Mouse (Mus musculus) stomach, embryonic 16.5 days (tissue): ENCODE results near the gene Magi2. TPM values are rescaled to one million over a fixed set of nuclear protein-coding genes. Genes with fewer than 3 reads are reported as not detected.

Experiments used
- ATAC-seq: fragments of 200-750 bp; cut with Nextera tagmentation; 2 replicates; pipeline ENCODE4 v1.8.0; 2017; ENCODE audit warnings: moderate number of reproducible peaks, moderate TSS enrichment; ENCODE audit not compliant: insufficient read depth, low FRiP score
- H3K27ac ChIP-seq: fragments of 300-500 bp; sonication (generic); 2 replicates; pipeline ENCODE4 v1.5.1; 2014; ENCODE audit warnings: low read length
- H3K27me3 ChIP-seq: fragments of 300-500 bp; sonication (generic); 2 replicates; pipeline ENCODE4 v1.6.1; 2014; ENCODE audit warnings: low read length, control low read depth, mixed read lengths; ENCODE audit not compliant: control insufficient read depth, insufficient read depth
- H3K36me3 ChIP-seq: fragments of 300-500 bp; sonication (generic); 2 replicates; pipeline ENCODE4 v1.6.1; 2014; ENCODE audit warnings: low read length; ENCODE audit not compliant: control insufficient read depth, insufficient read depth
- H3K4me1 ChIP-seq: fragments of 300-500 bp; sonication (generic); 2 replicates; pipeline ENCODE4 v1.6.1; 2014; ENCODE audit warnings: low read length, control low read depth, mixed read lengths; ENCODE audit not compliant: control insufficient read depth, insufficient read depth
- H3K4me2 ChIP-seq: fragments of 300-500 bp; sonication (generic); 2 replicates; pipeline ENCODE4 v1.6.1; 2014; ENCODE audit warnings: low read depth, low read length, mixed read lengths
- H3K4me3 ChIP-seq: fragments of 300-500 bp; sonication (generic); replicated peaks from 2 replicates; pipeline ENCODE4 v1.5.1; 2014; ENCODE audit warnings: mild to moderate bottlenecking, low read length
- H3K9ac ChIP-seq: fragments of 300-500 bp; sonication (generic); 2 replicates; pipeline ENCODE4 v1.6.1; 2014; ENCODE audit warnings: low read length
- H3K9me3 ChIP-seq: fragments of 300-500 bp; sonication (generic); replicated peaks from 2 replicates; pipeline ENCODE4 v1.6.1; 2016; ENCODE audit warnings: low read length, control low read depth; ENCODE audit not compliant: control insufficient read depth
- WGBS: fragments of 180-500 bp; shearing (Covaris S2); extraction: QIAGEN DNeasy Blood & Tissue Kit; methylation state at CpG from one replicate; pipeline ENCODE4 v1.1.7; 2014; 5-methylcytosine and 5-hydroxymethylcytosine counted together
- polyA plus RNA-seq: library from polyadenylated mRNA; unstranded; fragments of >200 nt; fragmentation: Nextera tagmentation; extraction: Ambion mirVana; gene quantifications from 2 replicates; pipeline ENCODE4 v1.2.1, GENCODE M21; 2015

The Magi2 gene
- polyA plus RNA-seq, 1 experiment from 2014 or later, result 7.2 TPM

DNA sequence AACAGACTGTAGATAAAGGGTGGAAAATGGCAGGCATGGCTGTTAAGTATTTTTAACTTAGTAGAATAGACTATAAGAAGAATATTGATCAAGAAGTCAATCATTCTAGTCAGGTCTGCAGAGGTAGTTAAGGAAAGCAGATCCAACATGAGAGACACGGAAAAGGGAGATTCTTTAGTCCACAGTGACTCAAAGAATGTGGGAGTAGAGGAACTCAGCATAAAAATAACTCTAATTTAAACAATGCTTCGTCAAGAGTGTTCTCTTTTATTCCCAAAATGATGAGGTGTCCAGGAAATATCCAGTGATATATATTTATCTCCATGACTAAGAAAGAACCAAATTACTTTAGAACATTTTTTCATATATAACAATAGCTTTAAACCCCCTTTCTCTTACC, 1234.9 kb downstream of the Magi2 start:
- Histone ChIP-seq H3K27me3 (no peaks in the 10 kb centered on the region), H3K27ac (no peak overlapping the region), H3K4me1 (no peaks in the 10 kb centered on the region), H3K4me3 (no peak overlapping the region), H3K9me3 (no peaks in the 10 kb centered on the region), H3K4me2 (no peak overlapping the region), H3K9ac (no peak overlapping the region), H3K36me3 (no peaks in the 10 kb centered on the region)
- 58% methylated on average over 2 of the region's 2 CpGs for WGBS
- no peak for ATAC-seq

GRCm38 (mm10) chr5:20462376-20462775, 1235.5 kb downstream of the Magi2 start:
- Histone ChIP-seq H3K27ac (no peak overlapping the region), H3K36me3 (no peaks in the 10 kb centered on the region), H3K4me1 (no peaks in the 10 kb centered on the region), H3K4me2 (no peak overlapping the region), H3K9ac (no peak overlapping the region), H3K27me3 (no peaks in the 10 kb centered on the region), H3K4me3 (no peak overlapping the region), H3K9me3 (no peaks in the 10 kb centered on the region)
- 83% methylated on average over 2 of the region's 2 CpGs for WGBS
- no peak for ATAC-seq

- ATAC-seq, result no peak
- WGBS, result 79% methylated on average over 3 of the region's 3 CpGs
Observed at GRCm38 (mm10) chr5:20469721-20470120, 1242.9 kb downstream of the Magi2 start.

GRCm38 (mm10) chr5:20470466-20470865, 1243.6 kb downstream of the Magi2 start:
- Histone ChIP-seq H3K36me3 (no peaks in the 10 kb centered on the region), H3K27me3 (no peaks in the 10 kb centered on the region), H3K27ac (no peak overlapping the region), H3K4me2 (no peak overlapping the region), H3K9ac (no peak overlapping the region), H3K9me3 (peaks cover 4% of the 10 kb centered on the region; the same call in 1 of the 2 replicates), H3K4me3 (no peak overlapping the region), H3K4me1 (no peaks in the 10 kb centered on the region)
- no peak for ATAC-seq

More at GRCm38 (mm10) chr5:20469721-20470120, 1242.9 kb downstream of the Magi2 start:
- Histone ChIP-seq H3K4me3 (no peak overlapping the region), H3K36me3 (no peaks in the 10 kb centered on the region), H3K9me3 (peaks cover 4% of the 10 kb centered on the region; the same call in 1 of the 2 replicates), H3K27me3 (no peaks in the 10 kb centered on the region), H3K4me2 (no peak overlapping the region), H3K9ac (no peak overlapping the region), H3K27ac (no peak overlapping the region), H3K4me1 (no peaks in the 10 kb centered on the region)

GRCm38 (mm10) chr5:20484505-20484904, 1257.7 kb downstream of the Magi2 start:
- Histone ChIP-seq H3K27me3 (no peaks in the 10 kb centered on the region), H3K36me3 (no peaks in the 10 kb centered on the region), H3K9me3 (no peaks in the 10 kb centered on the region), H3K9ac (no peak overlapping the region), H3K27ac (no peak overlapping the region), H3K4me3 (no peak overlapping the region), H3K4me2 (no peak overlapping the region), H3K4me1 (no peaks in the 10 kb centered on the region)
- no peak for ATAC-seq
- 88% methylated on average over 7 of the region's 7 CpGs for WGBS

DNA sequence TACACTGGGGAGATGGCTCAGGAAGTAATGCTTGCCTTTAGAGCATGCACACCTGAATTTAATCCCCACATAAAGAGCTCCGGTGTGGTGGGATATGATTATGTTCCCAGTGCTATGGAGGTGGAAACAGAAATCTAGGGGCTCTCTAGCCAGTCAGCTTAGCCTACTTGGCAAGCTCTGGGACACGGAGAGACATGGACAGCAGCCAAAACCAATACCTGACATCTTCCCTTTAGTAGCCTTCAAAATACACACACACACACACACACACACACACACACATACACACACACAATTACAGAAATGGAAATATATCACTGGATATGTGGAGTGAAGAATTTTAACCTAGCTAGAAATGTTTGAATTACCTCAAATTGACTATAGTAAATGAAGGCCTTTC, 1265.1 kb downstream of the Magi2 start:
- H3K4me1 ChIP-seq, result no peaks in the 10 kb centered on the region
- H3K27ac ChIP-seq, result no peak overlapping the region
- no peak overlapping the region for H3K4me3 ChIP-seq
- no peak for ATAC-seq
- no peak overlapping the region for H3K4me2 ChIP-seq
- no peaks in the 10 kb centered on the region for H3K36me3 ChIP-seq
- no peak overlapping the region for H3K9ac ChIP-seq
- no peaks in the 10 kb centered on the region for H3K27me3 ChIP-seq
- 76% methylated on average over 2 of the region's 2 CpGs for WGBS
- no peaks in the 10 kb centered on the region for H3K9me3 ChIP-seq

GRCm38 (mm10) chr5:20492679-20493078, 1265.8 kb downstream of the Magi2 start:
- WGBS, result 90% methylated on average over 7 of the region's 7 CpGs
- no peaks in the 10 kb centered on the region for H3K27me3 ChIP-seq
- H3K9ac ChIP-seq, result no peak overlapping the region
- no peaks in the 10 kb centered on the region for H3K36me3 ChIP-seq
- ATAC-seq, result no peak
- no peak overlapping the region for H3K4me2 ChIP-seq
- H3K4me3 ChIP-seq, result no peak overlapping the region
- H3K9me3 ChIP-seq, result no peaks in the 10 kb centered on the region
- H3K4me1 ChIP-seq, result no peaks in the 10 kb centered on the region
- H3K27ac ChIP-seq, result no peak overlapping the region

GRCm38 (mm10) chr5:20494010-20494409, 1267.2 kb downstream of the Magi2 start:
- 58% methylated on average over 6 of the region's 6 CpGs for WGBS

GRCm38 (mm10) chr5:20496924-20497323, 1270.1 kb downstream of the Magi2 start:
- H3K4me1 ChIP-seq, result no peaks in the 10 kb centered on the region
- no peaks in the 10 kb centered on the region for H3K9me3 ChIP-seq
- no peak for ATAC-seq
- no peak overlapping the region for H3K9ac ChIP-seq
- no peak overlapping the region for H3K27ac ChIP-seq
- no peak overlapping the region for H3K4me2 ChIP-seq
- WGBS, result 57% methylated on average over 8 of the region's 8 CpGs
- H3K4me3 ChIP-seq, result no peak overlapping the region
- H3K27me3 ChIP-seq, result no peaks in the 10 kb centered on the region
- H3K36me3 ChIP-seq, result no peaks in the 10 kb centered on the region

More at GRCm38 (mm10) chr5:20494010-20494409, 1267.2 kb downstream of the Magi2 start:
- no peak overlapping the region for H3K9ac ChIP-seq
- no peaks in the 10 kb centered on the region for H3K4me1 ChIP-seq
- no peak overlapping the region for H3K4me2 ChIP-seq
- H3K36me3 ChIP-seq, result no peaks in the 10 kb centered on the region
- no peak for ATAC-seq
- H3K27me3 ChIP-seq, result no peaks in the 10 kb centered on the region
- no peak overlapping the region for H3K4me3 ChIP-seq
- H3K27ac ChIP-seq, result no peak overlapping the region
- no peaks in the 10 kb centered on the region for H3K9me3 ChIP-seq
